Mouse (Mus musculus): ENCODE measurements around the gene Nup133.

- TF ChIP-seq POLR2A (IDR thresholded peaks at IDR 0.05; ENCODE audit: low read depth, low read length) (no peak), CTCF (conservative IDR thresholded peaks at IDR 0.05; ENCODE audit: insufficient read depth, insufficient read length, low read depth, low read length) (no peak)
Measured at GRCm38 (mm10) chr8:123990277-123991049, 41.4 kb upstream of the Nup133 start.
